Mouse (Mus musculus): ENCODE results near the gene Chdh.

The Chdh gene

GRCm38 (mm10) chr14:30011886-30012560, 3.2 kb downstream of the Chdh start:
- in situ Hi-C loops (cut with MboI; ENCODE audit: low sequenced_read_pairs), result no loop called here

DNA sequence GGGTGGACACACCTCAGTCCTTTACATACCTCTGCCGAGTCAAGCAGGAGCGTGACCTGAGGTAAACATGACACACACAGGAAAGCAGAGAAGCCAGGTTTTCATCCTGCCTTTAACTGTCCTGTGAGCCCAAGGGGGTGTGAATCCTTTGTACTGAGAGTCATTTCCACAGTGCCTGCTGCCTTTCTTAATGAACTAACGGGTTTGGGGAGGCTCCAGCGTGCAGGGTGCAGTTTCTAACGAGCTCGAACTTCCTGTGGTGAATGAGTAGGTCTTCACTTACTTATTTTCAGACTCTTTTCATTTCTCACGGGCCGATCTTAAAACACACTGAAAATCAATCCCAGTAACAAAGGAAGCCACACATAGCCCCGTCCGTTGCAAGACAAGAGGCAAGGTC, 5.7 kb downstream of the Chdh start:
- in situ Hi-C loops (cut with MboI; ENCODE audit: low sequenced_read_pairs), result no loop called here

- in situ Hi-C loops (cut with MboI; ENCODE audit: low sequenced_read_pairs), result no loop called here
Observed at GRCm38 (mm10) chr14:30015008-30015407, 6.2 kb downstream of the Chdh start.

- in situ Hi-C loops (cut with MboI; ENCODE audit: low sequenced_read_pairs), result no loop called here
Observed at GRCm38 (mm10) chr14:30016666-30017065, 7.8 kb downstream of the Chdh start.

GRCm38 (mm10) chr14:30017794-30018462, 9.1 kb downstream of the Chdh start:
- in situ Hi-C loops (cut with MboI; ENCODE audit: low sequenced_read_pairs), result no loop called here

DNA sequence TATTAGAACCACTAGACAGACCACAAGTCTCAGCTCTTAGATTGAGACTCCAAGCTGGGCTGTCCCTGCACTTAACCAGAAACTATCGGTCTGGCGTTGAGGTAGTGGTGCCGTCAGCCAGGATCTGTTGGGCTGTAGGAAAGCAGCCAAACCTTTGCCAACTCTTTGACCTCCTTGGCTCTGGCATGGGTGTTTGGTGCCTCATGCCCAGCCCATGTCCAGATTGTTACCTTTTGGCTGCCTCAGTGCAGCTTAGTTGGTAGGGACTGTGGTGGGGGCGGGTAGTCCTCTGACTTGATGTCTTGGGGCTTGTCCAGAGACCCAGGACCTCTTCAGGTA, 9.6 kb downstream of the Chdh start:
- in situ Hi-C loops (cut with MboI; ENCODE audit: low sequenced_read_pairs), result no loop called here

- in situ Hi-C loops (cut with MboI; ENCODE audit: low sequenced_read_pairs), result no loop called here
Observed at GRCm38 (mm10) chr14:30018846-30019245, 10.0 kb downstream of the Chdh start.

GRCm38 (mm10) chr14:30019375-30019774, 10.6 kb downstream of the Chdh start:
- in situ Hi-C loops (cut with MboI; ENCODE audit: low sequenced_read_pairs), result no loop called here

DNA sequence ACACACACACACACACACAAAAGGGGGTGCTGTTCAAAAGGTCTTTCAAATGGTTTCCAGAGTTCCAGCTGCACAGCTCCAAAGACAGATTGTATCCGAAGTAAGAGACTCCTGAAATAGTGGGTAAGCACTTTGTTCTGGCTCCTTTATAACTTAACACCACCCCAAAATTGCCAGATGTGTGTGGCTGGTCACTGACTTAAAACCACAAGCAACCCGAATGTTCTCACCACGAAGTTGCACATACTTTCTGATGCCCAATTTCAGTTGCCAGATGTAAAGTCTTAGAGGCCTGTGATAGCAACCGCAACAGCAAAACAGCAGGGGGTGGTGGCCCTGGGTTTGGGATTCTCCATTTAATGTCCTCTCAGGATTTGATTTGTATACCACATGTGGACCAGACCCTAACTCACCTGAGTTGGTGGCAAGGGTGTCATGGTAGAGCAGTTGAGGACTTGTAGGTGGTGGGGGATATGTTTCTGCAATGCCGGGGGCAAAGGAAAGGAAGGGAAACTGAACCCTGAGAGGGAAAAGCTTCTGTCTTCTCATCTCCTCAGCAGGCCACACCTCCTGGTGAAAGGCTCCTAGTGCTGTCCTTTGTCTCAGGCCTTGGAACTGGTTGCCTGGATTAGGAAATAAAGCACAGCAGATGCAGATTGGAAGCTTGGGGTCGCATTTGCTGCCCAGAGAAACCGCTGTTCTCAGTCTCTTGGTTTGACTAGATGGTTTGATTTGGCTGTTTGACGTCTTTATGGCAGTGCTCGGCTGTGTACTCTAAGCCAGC, 11.2 kb downstream of the Chdh start:
- in situ Hi-C loops (cut with MboI; ENCODE audit: low sequenced_read_pairs), result no loop called here

DNA sequence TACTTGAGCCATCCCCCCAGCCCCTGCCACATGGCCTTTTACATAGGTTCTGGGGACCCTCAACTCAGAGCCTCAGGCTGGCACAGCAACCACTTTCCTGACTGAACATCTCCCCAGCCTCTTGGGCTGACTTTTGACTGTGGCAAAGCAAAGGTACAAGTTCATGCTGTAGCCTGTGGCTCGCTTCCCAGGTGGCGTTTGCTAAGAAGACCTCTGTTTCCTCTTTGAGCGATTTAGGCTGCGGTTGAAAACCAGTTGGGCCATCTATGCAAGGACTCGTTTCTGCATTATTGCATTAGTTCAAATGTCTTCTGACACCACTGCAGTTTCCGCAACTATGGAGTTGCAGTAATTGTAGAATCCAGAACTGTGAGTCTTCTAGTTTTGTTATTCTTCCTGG, 13.6 kb downstream of the Chdh start:
- in situ Hi-C loops (cut with MboI; ENCODE audit: low sequenced_read_pairs), result no loop called here

DNA sequence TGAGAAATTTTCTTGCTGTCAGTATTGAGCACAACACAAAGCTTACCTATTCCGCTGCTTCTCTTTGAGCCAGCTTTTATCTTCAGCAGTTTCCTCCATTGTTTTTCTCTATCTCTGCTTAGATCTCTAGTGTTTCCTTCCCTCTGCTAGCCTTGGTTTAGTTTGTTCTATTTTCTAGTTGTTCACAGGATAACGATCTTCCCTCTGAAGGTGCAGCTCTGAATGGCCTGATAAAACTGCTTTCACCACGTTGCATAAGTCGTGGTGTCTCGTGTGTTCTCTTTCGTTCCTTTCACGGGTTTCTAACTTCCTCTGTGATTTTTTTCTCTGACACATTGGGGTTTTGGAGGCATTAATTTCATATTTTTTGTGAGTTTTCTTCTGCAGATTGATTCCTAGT, 15.6 kb downstream of the Chdh start:
- in situ Hi-C loops (cut with MboI; ENCODE audit: low sequenced_read_pairs), result no loop called here

GRCm38 (mm10) chr14:30027378-30027777, 18.6 kb downstream of the Chdh start:
- in situ Hi-C loops (cut with MboI; ENCODE audit: low sequenced_read_pairs), result no loop called here

- in situ Hi-C loops (cut with MboI; ENCODE audit: low sequenced_read_pairs), result no loop called here
Observed at GRCm38 (mm10) chr14:30033405-30033804, 24.6 kb downstream of the Chdh start.

- in situ Hi-C loops (cut with MboI; ENCODE audit: low sequenced_read_pairs), result no loop called here
Observed at GRCm38 (mm10) chr14:30038431-30038830, 29.6 kb downstream of the Chdh start.

DNA sequence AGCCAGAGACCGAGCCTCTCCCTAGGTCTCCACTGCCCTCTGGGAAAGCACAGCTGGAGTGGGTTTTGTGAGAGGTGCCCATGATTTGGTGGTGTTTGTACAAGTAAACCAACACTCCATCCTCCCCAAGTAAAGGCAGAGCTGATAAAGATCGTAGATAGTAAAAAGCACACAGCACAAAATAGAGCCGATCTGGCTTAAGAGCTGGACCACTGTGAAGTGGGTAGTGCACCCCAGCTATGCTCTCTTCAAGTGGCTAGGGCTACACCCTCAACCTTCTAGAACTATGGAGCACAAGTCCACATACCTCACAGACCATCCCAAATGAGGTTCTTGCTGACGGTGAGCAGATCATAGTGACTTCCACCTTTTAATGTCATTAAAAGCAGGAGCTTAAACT, 30.6 kb downstream of the Chdh start:
- in situ Hi-C loops (cut with MboI; ENCODE audit: low sequenced_read_pairs), result no loop called here

- in situ Hi-C loops (cut with MboI; ENCODE audit: low sequenced_read_pairs), result no loop called here
Observed at GRCm38 (mm10) chr14:30041836-30042235, 33.0 kb downstream of the Chdh start.

DNA sequence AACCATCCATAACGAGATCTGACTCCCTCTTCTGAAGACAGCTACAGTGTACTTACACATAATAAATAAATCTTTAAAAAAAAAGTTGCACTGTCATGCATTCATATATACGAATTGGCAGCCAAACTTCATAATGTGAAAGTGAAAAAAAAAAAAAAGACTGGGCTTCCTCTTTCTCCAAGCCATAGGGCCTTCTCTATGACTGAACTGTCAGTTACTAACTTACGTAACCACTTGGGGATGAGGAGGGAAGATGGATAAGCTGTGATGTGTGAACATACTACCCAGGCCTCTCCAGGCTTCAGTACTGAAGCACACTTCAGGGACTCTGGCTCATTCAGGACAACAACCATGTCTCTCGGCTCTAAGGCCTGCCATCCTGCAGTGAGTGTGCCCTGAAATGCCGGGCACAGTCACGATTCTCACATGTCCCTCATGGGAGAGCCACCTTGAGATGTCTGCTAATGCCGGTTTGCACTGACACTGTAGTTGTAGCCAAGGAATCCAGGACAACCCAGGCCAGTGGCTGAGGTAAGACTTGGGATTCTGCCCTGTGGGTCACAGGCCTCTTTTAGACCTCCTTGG, 34.6 kb downstream of the Chdh start:
- in situ Hi-C loops (cut with MboI; ENCODE audit: low sequenced_read_pairs), result no loop called here

- in situ Hi-C loops (cut with MboI; ENCODE audit: low sequenced_read_pairs), result no loop called here
Observed at GRCm38 (mm10) chr14:30045239-30045638, 36.4 kb downstream of the Chdh start.

DNA sequence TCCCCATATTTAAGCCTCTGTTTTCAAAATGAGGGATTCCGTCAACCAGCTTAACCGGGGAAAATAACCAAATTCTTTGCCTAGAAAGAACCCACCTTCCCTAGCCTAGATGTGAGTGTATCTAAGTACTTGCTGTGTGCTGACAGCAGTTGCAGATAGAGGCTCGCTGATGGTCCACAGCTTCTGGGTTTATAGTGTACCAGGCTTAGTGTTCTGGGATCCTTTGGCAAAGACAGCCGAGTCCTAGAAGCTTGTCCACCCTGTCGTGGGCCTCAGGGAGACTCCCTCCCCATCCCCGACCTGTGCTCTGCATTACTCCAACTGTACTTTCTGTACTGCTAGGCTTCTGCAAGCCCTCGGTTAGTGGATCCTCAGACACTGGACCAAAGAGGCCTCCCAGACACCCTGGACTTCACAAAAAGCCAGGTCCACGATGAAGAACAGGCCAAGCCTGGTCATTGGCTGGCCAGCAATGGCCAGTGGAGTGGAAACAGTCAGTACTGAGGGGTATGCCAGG, 36.9 kb downstream of the Chdh start:
- in situ Hi-C loops (cut with MboI; ENCODE audit: low sequenced_read_pairs), result no loop called here

DNA sequence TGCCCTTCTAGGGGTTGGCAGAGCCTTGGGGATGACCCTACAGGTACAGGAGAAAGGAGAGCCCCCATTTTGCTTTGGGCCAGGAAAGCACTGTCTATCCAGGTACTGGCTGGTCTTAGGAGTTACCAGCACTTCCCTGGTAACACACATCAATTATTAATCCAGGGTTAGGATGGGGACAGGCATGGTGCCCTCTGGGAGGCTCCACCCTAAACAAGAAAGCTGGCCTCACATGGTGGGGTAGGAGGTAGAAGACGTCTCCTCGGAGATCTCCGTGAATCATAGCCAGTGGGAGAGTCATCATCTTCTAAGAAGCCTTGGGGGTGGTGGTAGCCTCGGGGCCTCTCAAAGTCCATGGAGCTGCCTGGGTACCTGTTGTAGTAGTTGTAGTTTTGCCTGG, 38.2 kb downstream of the Chdh start:
- in situ Hi-C loops (cut with MboI; ENCODE audit: low sequenced_read_pairs), result no loop called here

DNA sequence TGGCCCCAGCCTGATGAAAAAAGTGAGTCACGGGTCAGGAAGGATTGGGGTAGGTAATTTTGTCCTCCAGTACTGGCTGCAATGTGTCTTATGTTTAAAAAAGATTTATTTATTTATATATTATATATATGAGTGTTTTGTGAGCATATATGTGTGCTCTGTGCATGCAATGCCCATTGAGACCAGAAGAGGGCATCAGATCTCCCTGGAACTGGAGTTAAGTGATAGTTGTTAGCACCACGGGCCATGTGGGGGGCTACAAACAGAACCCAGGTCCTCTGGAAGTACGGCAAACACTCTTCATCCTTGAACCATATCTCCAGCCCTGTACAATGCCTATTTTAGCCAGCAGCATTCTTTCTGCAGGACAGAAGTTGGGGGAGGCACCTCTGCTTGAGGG, 39.2 kb downstream of the Chdh start:
- in situ Hi-C loops (cut with MboI; ENCODE audit: low sequenced_read_pairs), result no loop called here

GRCm38 (mm10) chr14:30050280-30050679, 41.5 kb downstream of the Chdh start:
- in situ Hi-C loops (cut with MboI; ENCODE audit: low sequenced_read_pairs), result no loop called here

Data from CH12F3 (cell line).